ENCODE assay signal across 23 mouse cellular contexts in genomic region chr14:55922475-55923232, GRCm38 (mm10). TPM values are rescaled to one million over a fixed set of nuclear protein-coding genes. Genes with fewer than 3 reads are reported as not detected.
DNase-seq lines count a peak whose midpoint lies in the region; ATAC-seq and TF ChIP-seq lines count a peak whose summit lies in the region.
"Had no signal": no experiment of that assay in that cellular context is flagged by ENCODE, and none has a peak within 500 bp of the region (broad histone marks: within the 10 kb centered on the region; RNA-seq: fewer than 3 reads in every experiment).

No protein-coding gene starts in this region.

- peak; percentile 15; the same call in 1 of the 2 replicates for ATAC-seq in lung, embryonic 14.5 days (ENCODE audit: insufficient read depth)
- ATAC-seq in erythroid progenitor cell, adult 5-6 weeks (replicated peaks; ENCODE audit: low FRiP score, poor library complexity, severe bottlenecking), result peak; percentile 36; the same call in 1 of the 2 replicates
- peak; percentile 78 for ATAC-seq in megakaryocyte progenitor cell, adult 5-6 weeks (replicated peaks; ENCODE audit: poor library complexity)

- H3K4me2 ChIP-seq in lung, embryonic 14.5 days, result peak overlapping the region; percentile 33; the same call in 1 of the 2 replicates
- H3K4me2 ChIP-seq: embryonic facial prominence, embryonic 12.5 days; lung, embryonic 15.5 days had no signal

- WGBS in lung, embryonic 14.5 days, result 25% methylated on average over 7 of the region's 7 CpGs

- no peak overlapping the region for H3K9ac ChIP-seq in lung, embryonic 14.5 days
- H3K9ac ChIP-seq: embryonic facial prominence, embryonic 12.5 days; lung, embryonic 15.5 days had no signal

- no peaks in the 10 kb centered on the region for H3K27me3 ChIP-seq in lung, embryonic 14.5 days (ENCODE audit: insufficient read depth, low read length)
- H3K27me3 ChIP-seq: embryonic facial prominence, embryonic 12.5 days; lung, embryonic 15.5 days; megakaryocyte, embryonic 14.5 days had no signal

- peaks cover 6% of the 10 kb centered on the region; the same call in 1 of the 2 replicates for H3K4me1 ChIP-seq in lung, embryonic 14.5 days (ENCODE audit: insufficient read depth)

- H3K4me3 ChIP-seq in lung, embryonic 14.5 days (ENCODE audit: low read depth, low read length), result no peak overlapping the region
- H3K4me3 ChIP-seq: embryonic facial prominence, embryonic 12.5 days; hindbrain, embryonic 10.5 days; lung, embryonic 15.5 days; megakaryocyte, embryonic 14.5 days had no signal

- no peaks in the 10 kb centered on the region for H3K36me3 ChIP-seq in lung, embryonic 14.5 days (ENCODE audit: insufficient read depth)
- H3K36me3 ChIP-seq: embryonic facial prominence, embryonic 12.5 days; hindbrain, embryonic 10.5 days; lung, embryonic 15.5 days had no signal

- DNase-seq in lung, embryonic 14.5 days, result peak; percentile 69
- no peak for DNase-seq in lung, postnatal 4 days
- DNase-seq in brain, adult 2 months (ENCODE audit: low read depth, low spot score), result peak; percentile 56
- no peak for DNase-seq in frontal cortex, postnatal 14 days (ENCODE audit: low spot score in 2 of 2)
- DNase-seq in urinary bladder, adult 2 months (ENCODE audit: low spot score), result no peak
- DNase-seq in right cerebral cortex, postnatal 4 days, result no peak
- DNase-seq: adrenal gland, postnatal 10 days; cerebellum, postnatal 10 days; kidney, adult 8-10 months; left cerebral cortex, postnatal 4 days; thymus, postnatal 36 days had no signal

- no peaks in the 10 kb centered on the region for H3K9me3 ChIP-seq in lung, embryonic 14.5 days (ENCODE audit: low read depth, low read length)
- H3K9me3 ChIP-seq: embryonic facial prominence, embryonic 12.5 days; hindbrain, embryonic 10.5 days; lung, embryonic 15.5 days; megakaryocyte, embryonic 14.5 days had no signal

- no peak overlapping the region for H3K27ac ChIP-seq in lung, embryonic 14.5 days (ENCODE audit: low read depth)
- H3K27ac ChIP-seq: embryonic facial prominence, embryonic 12.5 days; hindbrain, embryonic 10.5 days; lung, embryonic 15.5 days had no signal

- no peak for TF ChIP-seq CTCF in lung, embryonic 14.5 days (IDR thresholded peaks at IDR 0.05; ENCODE audit: low read depth)

RNA-seq across cellular contexts. Expression of gene Cma1, which starts 21.8 kb away (rescaled TPM):
- polyA plus RNA-seq in lung, embryonic 14.5 days (2014; fragmentation: Nextera tagmentation; extraction: Ambion mirVana), result 3.7 and 4.4 TPM in 2 replicates
- total RNA-seq in erythroid progenitor cell, adult 5-6 weeks (2015; ENCODE audit: low replicate concordance), result not detected in 2 replicates
- not detected in 2 replicates for total RNA-seq in erythroid progenitor cell, adult 5-6 weeks (2017; ENCODE audit: low replicate concordance)
- total RNA-seq in megakaryocyte progenitor cell, adult 5-6 weeks (2015), result not detected in 2 replicates
- not detected in 2 replicates for total RNA-seq in megakaryocyte progenitor cell, adult 5-6 weeks (2017)
- 8.6 and 9.9 TPM in 2 replicates for polyA plus RNA-seq in urinary bladder, adult 2 months (2012; rRNA removed)
- polyA plus RNA-seq: forebrain, embryonic 11.5 days; hindbrain, embryonic 10.5 days had no signal

RNA-seq across cellular contexts. Expression of gene Sdr39u1, which starts 22.6 kb away (rescaled TPM):
- polyA plus RNA-seq in lung, embryonic 14.5 days (2014; fragmentation: Nextera tagmentation; extraction: Ambion mirVana), result 44.3 and 47.2 TPM in 2 replicates
- total RNA-seq in erythroid progenitor cell, adult 5-6 weeks (2015; ENCODE audit: low replicate concordance), result 5.4 and 5.9 TPM in 2 replicates
- 0.64 TPM in 1 of 2 replicates, not detected in the other for total RNA-seq in erythroid progenitor cell, adult 5-6 weeks (2017; ENCODE audit: low replicate concordance)
- total RNA-seq in megakaryocyte progenitor cell, adult 5-6 weeks (2015), result 11.7 and 18.2 TPM in 2 replicates
- total RNA-seq in megakaryocyte progenitor cell, adult 5-6 weeks (2017), result 4.2 and 6.9 TPM in 2 replicates
- 54.6 and 63.6 TPM in 2 replicates for polyA plus RNA-seq in urinary bladder, adult 2 months (2012; rRNA removed)

RNA-seq across cellular contexts. Expression of gene Cma2, which starts 28.1 kb away (rescaled TPM):
- polyA plus RNA-seq in lung, embryonic 14.5 days (2014; fragmentation: Nextera tagmentation; extraction: Ambion mirVana), result not detected in 2 replicates
- not detected in 2 replicates for total RNA-seq in erythroid progenitor cell, adult 5-6 weeks (2015; ENCODE audit: low replicate concordance)
- not detected in 2 replicates for total RNA-seq in erythroid progenitor cell, adult 5-6 weeks (2017; ENCODE audit: low replicate concordance)
- not detected in 2 replicates for total RNA-seq in megakaryocyte progenitor cell, adult 5-6 weeks (2015)
- not detected in 2 replicates for total RNA-seq in megakaryocyte progenitor cell, adult 5-6 weeks (2017)
- polyA plus RNA-seq in urinary bladder, adult 2 months (2012; rRNA removed), result 0.07 TPM in 1 of 2 replicates, not detected in the other
- total RNA-seq: adrenal gland, postnatal 10 days; gastrocnemius, adult 18-20 months; heart, adult 18-20 months; layer of hippocampus, postnatal 25 days; left cerebral cortex, postnatal 4 days; neutrophil, adult 5-6 weeks had no signal
- polyA plus RNA-seq: embryonic facial prominence, embryonic 12.5 days; forebrain, embryonic 11.5 days; hindbrain, embryonic 10.5 days; large intestine, adult 2 months; lung, embryonic 15.5 days had no signal

RNA-seq across cellular contexts. Expression of gene Khnyn, which starts 37.9 kb away (rescaled TPM):
- 11.0 and 13.7 TPM in 2 replicates for polyA plus RNA-seq in lung, embryonic 14.5 days (2014; fragmentation: Nextera tagmentation; extraction: Ambion mirVana)
- 3.2 and 3.8 TPM in 2 replicates for total RNA-seq in erythroid progenitor cell, adult 5-6 weeks (2015; ENCODE audit: low replicate concordance)
- total RNA-seq in erythroid progenitor cell, adult 5-6 weeks (2017; ENCODE audit: low replicate concordance), result 5.0 and 8.1 TPM in 2 replicates
- 4.6 and 6.1 TPM in 2 replicates for total RNA-seq in megakaryocyte progenitor cell, adult 5-6 weeks (2015)
- 14.3 and 15.3 TPM in 2 replicates for total RNA-seq in megakaryocyte progenitor cell, adult 5-6 weeks (2017)
- 26.2 and 26.8 TPM in 2 replicates for polyA plus RNA-seq in urinary bladder, adult 2 months (2012; rRNA removed)

RNA-seq across cellular contexts. Expression of gene Cbln3, which starts 38.5 kb away (rescaled TPM):
- polyA plus RNA-seq in lung, embryonic 14.5 days (2014; fragmentation: Nextera tagmentation; extraction: Ambion mirVana), result 1.4 and 1.9 TPM in 2 replicates
- total RNA-seq in erythroid progenitor cell, adult 5-6 weeks (2015; ENCODE audit: low replicate concordance), result 0.42 TPM in 1 of 2 replicates, not detected in the other
- total RNA-seq in erythroid progenitor cell, adult 5-6 weeks (2017; ENCODE audit: low replicate concordance), result not detected in 2 replicates
- total RNA-seq in megakaryocyte progenitor cell, adult 5-6 weeks (2015), result 0.17 TPM in 1 of 2 replicates, not detected in the other
- total RNA-seq in megakaryocyte progenitor cell, adult 5-6 weeks (2017), result 0.07 TPM in 1 of 2 replicates, not detected in the other
- polyA plus RNA-seq in urinary bladder, adult 2 months (2012; rRNA removed), result 0.22 and 0.45 TPM in 2 replicates
- total RNA-seq: gastrocnemius, adult 18-20 months; heart, adult 18-20 months; neutrophil, adult 5-6 weeks had no signal

Comparison
In these comparisons a context has a peak if more than half of its experiments do, and no peak if none do; other contexts are left out.
1. DNase-seq: peak in lung, embryonic 14.5 days (single experiment) and brain, adult 2 months (single experiment); none in lung, postnatal 4 days (0 of 2), frontal cortex, postnatal 14 days (0 of 2), urinary bladder, adult 2 months (single experiment) and right cerebral cortex, postnatal 4 days (single experiment).
2. ATAC-seq: peak in every context shown above with its lines; median percentile 78 in megakaryocyte progenitor cell, adult 5-6 weeks; 36 in erythroid progenitor cell, adult 5-6 weeks; 15 in lung, embryonic 14.5 days.